Mouse (Mus musculus): ENCODE measurements around the gene Abcb5.

Abcb5 gene

GRCm38 (mm10) chr12:118847861-118848495 is 118.2 kb downstream of the Abcb5 start:
- DNase-seq, result no peak

GRCm38 (mm10) chr12:118847381-118847780 is 118.8 kb downstream of the Abcb5 start:
- DNase-seq, result no peak

GRCm38 (mm10) chr12:118846649-118847321 is 119.4 kb downstream of the Abcb5 start:
- no peak for DNase-seq

GRCm38 (mm10) chr12:118846221-118846620 is 120.0 kb downstream of the Abcb5 start, which contains the start of gene Sp8:
TSS of gene Sp8 (plus strand) at chr12:118846329.
- DNase-seq, result no peak

- no peak for DNase-seq
These were observed 120.9 kb downstream of the Abcb5 start for GRCm38 (mm10) chr12:118845351-118845750.

- no peak for DNase-seq
These were observed 121.4 kb downstream of the Abcb5 start for GRCm38 (mm10) chr12:118844841-118845240.

GRCm38 (mm10) chr12:118844111-118844510 is 122.1 kb downstream of the Abcb5 start:
- no peak for DNase-seq

GRCm38 (mm10) chr12:118842671-118843411 is 123.4 kb downstream of the Abcb5 start:
- DNase-seq, result no peak

- no peak for DNase-seq
These were observed 124.2 kb downstream of the Abcb5 start for GRCm38 (mm10) chr12:118841971-118842550.

GRCm38 (mm10) chr12:118841381-118841922 is 124.8 kb downstream of the Abcb5 start:
- no peak for DNase-seq

- DNase-seq, result no peak
These were observed 125.4 kb downstream of the Abcb5 start for GRCm38 (mm10) chr12:118840861-118841260.

GRCm38 (mm10) chr12:118840301-118840700 is 125.9 kb downstream of the Abcb5 start:
- no peak for DNase-seq

- DNase-seq, result no peak
These were observed 126.8 kb downstream of the Abcb5 start for GRCm38 (mm10) chr12:118839398-118839797.

GRCm38 (mm10) chr12:118838260-118838659 is 128.0 kb downstream of the Abcb5 start:
- no peak for DNase-seq

- no peak for DNase-seq
These were observed 128.9 kb downstream of the Abcb5 start for GRCm38 (mm10) chr12:118837361-118837760.

- DNase-seq, result no peak
These were observed 129.5 kb downstream of the Abcb5 start for GRCm38 (mm10) chr12:118836411-118837341.

- DNase-seq, result no peak
These were observed 136.3 kb downstream of the Abcb5 start for GRCm38 (mm10) chr12:118829881-118830280.
